Mouse (Mus musculus): ENCODE results near the gene Map3k3.
"Not testable (repeated sequence)": the region's sequence is repeated elsewhere in the genome, so short reads cannot be mapped to it uniquely, and the experiment has no call there.

The Map3k3 gene

GRCm38 (mm10) chr11:106076321-106076720, 8.1 kb upstream of the Map3k3 start:
- in situ Hi-C loops (cut with MboI, MseI) = no loop called here

DNA sequence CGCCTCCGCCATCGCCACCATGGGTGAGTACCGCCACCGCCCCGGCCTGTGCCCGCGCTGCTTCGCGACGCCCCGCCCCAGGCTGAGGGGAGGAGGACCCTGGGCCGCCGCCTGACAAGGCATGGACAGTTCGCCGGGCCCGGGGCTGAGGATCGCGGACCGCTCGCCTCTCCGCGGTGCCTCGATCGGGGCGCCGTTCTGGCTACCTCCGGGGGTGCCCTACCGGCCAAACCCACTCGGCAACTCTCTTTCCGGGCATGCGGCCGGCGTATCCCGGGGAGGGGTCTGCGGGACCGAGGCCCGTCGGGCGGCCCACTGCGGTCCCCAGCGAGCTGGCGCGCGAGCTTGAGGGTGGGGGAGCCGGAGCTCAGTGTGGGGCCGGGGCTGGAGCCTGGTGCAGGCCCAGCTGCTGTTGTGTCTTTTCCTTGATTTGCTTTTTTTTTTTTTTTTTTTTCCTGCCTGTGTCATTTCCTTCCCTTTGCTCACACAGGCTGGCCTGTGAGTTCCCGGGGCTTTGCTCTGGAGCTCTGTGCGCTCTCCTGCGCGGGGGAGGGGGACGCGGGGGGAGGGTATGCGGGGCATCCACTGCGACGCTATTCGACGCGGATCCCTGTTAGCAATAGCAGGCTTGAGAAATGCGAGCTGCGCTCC, 623 bp downstream of the Map3k3 start:
- in situ Hi-C loops (cut with MboI, MseI) = no loop called here

- in situ Hi-C loops (cut with MboI, MseI) = no loop called here
These were observed 13.8 kb downstream of the Map3k3 start for GRCm38 (mm10) chr11:106098223-106098622.

- in situ Hi-C loops (cut with MboI, MseI) = loop anchor here in 1 of 2 experiments (10.0 kb wide), 1 partner anchor 1422 kb away; no protein-coding TSS in a partner anchor
These were observed 18.5 kb downstream of the Map3k3 start for GRCm38 (mm10) chr11:106102866-106103265.

DNA sequence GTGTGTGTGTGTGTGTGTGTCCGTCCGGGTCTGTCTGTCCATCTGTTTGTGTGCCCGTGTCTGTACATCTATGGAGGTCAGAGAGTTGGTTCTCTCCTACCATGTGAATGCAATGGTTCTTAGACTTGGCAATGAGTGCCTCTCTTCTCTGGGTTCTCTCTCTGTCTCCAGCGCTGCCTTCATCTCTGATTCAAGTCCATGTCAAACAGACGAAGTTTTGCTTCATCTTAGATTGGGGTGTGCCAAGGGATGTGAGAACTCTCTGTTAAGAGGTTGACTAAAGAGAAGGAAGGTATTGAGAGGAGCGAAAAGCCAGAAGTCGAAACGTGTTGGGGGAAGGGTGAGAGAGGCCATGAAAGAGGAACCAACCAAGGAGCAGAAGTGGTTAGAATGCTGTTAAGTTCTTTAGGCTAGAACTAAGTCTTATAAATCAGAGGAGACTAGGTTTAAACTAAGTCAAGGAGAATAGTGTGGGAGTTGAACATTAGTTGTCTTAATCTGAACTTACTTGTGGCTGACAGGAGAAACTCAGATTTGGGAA, 21.7 kb downstream of the Map3k3 start:
- in situ Hi-C loops (cut with MboI, MseI) = loop anchor here in 1 of 2 experiments (10.0 kb wide), 1 partner anchor 1419 kb away; no protein-coding TSS in a partner anchor

DNA sequence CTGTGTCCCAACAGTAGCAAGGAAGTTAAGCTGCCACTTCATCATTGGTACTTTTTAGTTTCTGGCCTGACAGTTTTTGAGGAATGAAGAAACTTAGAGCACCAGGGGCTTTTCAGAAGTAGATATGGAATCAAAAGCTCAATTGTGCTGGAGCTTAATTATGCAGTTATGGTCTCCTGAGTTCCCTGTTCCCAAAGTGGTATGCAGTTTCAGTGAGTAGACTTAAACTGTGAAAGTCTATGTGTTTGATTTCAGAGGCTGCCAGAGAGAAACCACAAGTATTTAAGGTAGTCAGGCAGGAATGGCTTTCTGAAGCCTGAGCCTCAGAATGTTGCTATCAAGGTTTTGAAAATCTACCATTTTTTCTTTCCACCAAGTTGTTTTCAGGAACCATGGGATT, 27.3 kb downstream of the Map3k3 start:
- in situ Hi-C loops (cut with MboI, MseI) = loop anchor here in 1 of 2 experiments (10.0 kb wide), 1 partner anchor 1377 kb away; no protein-coding TSS in a partner anchor

GRCm38 (mm10) chr11:106122221-106122620, 37.8 kb downstream of the Map3k3 start:
- in situ Hi-C loops (cut with MboI, MseI) = no loop called here

DNA sequence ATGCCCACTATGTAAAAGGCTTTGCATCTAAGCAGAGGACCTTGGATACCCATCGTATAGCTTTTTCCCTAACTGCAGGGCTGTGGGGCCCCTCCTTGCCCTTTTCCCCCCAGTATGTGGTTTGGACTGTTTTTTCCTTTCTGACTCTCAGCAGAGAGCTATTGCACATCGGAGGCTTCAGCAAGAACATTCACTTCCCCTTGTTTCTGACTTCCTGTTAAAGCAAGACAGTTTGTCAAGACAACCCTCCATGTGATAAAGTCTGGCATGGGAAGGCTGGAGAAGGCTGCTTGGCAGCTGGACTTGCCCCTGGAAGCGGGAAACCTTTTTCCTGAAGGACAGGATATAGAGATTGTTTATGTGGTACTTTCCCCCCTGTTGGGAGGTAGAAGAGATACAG, 38.3 kb downstream of the Map3k3 start:
- in situ Hi-C loops (cut with MboI, MseI) = no loop called here

GRCm38 (mm10) chr11:106124784-106125183, 40.4 kb downstream of the Map3k3 start:
- in situ Hi-C loops (cut with MboI, MseI) = no loop called here

GRCm38 (mm10) chr11:106125827-106126226, 41.4 kb downstream of the Map3k3 start:
- in situ Hi-C loops (cut with MboI, MseI) = no loop called here

DNA sequence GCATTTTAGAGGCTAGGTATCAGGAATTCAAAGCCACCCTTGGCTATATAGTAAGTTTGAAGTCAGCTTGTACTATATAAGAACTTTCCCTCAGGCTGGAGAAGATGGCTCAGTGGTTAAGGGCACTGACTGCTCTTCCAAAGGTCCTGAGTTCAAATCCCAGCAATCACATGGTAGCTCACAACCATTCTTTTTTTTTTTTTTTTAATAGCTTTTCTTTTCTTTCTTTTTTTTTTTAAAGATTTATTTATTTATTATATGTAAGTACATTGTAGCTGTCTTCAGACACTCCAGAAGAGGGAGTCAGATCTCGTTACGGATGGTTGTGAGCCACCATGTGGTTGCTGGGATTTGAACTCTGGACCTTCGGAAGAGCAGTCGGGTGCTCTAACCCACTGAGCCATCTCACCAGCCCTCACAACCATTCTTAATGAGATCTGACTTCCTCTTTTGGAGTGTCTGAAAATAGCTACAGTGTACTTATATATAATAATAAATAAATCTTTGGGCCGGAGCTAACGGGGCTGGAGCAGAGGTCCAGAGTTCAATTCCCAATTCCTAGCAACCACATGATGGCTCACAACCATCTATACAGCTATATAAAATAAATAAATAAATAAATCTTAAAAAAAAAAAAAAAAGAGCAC, 42.4 kb downstream of the Map3k3 start:
- in situ Hi-C loops (cut with MboI, MseI) = not testable (repeated sequence)

- in situ Hi-C loops (cut with MboI, MseI) = no loop called here
These were observed 45.1 kb downstream of the Map3k3 start for GRCm38 (mm10) chr11:106129477-106129876.

- in situ Hi-C loops (cut with MboI, MseI) = no loop called here
These were observed 48.1 kb downstream of the Map3k3 start for GRCm38 (mm10) chr11:106132516-106132915.

DNA sequence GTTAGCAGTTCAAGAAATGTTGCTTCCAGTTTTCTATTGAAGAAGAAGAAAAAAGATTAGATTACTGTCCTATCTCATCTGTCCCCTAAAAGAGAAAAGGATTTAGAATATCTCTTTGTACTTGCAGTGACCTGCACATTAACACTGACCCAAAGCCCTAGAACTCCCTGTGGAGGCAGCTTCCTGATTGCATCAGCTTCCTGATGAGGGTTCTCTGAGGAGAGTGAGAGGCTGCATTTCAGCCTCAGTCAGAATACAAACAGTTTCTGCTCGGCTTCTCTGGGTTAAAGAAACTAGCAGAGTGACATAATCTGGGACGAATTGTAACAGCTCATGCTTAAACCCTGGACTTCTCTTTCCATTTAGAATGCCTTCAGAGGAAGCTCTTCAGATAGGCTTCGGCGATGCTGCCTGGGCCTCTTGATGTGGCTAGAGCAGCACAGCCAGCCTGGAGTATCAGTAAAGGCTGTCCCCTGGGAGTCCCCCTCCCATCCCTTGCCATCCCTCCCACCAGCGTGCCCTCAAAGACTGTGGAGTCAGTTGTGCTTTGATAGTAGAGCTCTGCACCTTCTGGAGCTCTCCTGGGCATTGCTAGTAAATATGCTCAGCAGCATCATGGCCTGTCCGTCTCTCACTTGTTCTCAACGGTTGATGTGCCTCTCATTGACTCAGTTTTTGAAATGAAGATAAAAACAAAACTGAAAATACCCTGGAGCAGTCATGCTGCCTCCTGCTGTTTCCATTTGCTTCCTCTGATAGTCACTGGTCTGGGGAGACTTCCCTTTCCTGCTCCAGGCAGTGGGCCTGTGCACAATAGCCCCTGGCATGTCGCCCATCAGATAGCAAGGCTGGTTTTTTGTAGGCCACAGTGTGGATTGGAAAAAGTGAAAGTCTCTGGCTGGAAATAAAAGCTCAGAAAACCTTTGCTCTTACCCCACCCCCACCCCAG, 50.4 kb downstream of the Map3k3 start:
- in situ Hi-C loops (cut with MboI, MseI) = no loop called here

GRCm38 (mm10) chr11:106151219-106151618, 66.8 kb downstream of the Map3k3 start:
- in situ Hi-C loops (cut with MboI, MseI) = loop anchor here in 1 of 2 experiments (5.0 kb wide), 2 partner anchors 41 to 99 kb away; no protein-coding TSS in a partner anchor

DNA sequence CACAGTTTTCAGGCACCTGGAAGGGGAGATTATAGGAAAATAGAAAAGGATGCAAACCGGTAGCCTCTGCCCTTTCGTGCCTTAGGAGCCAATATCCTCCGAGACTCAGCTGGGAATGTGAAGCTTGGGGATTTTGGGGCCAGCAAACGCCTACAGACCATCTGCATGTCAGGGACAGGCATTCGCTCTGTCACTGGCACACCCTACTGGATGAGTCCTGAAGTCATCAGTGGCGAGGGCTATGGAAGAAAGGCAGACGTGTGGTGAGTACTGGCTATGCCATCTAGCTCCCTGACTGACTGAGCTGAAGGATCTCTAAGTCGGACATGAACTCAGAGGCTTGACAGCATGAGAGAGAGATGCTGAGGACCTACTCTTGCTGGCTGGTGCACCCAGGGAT, 67.7 kb downstream of the Map3k3 start:
- in situ Hi-C loops (cut with MboI, MseI) = loop anchor here in 1 of 2 experiments (5.0 kb wide), 2 partner anchors 40 to 100 kb away; no protein-coding TSS in a partner anchor

GRCm38 (mm10) chr11:106154091-106154490, 69.7 kb downstream of the Map3k3 start:
- in situ Hi-C loops (cut with MboI, MseI) = loop anchor here in 1 of 2 experiments (5.0 kb wide), 2 partner anchors 38 to 102 kb away; no protein-coding TSS in a partner anchor

DNA sequence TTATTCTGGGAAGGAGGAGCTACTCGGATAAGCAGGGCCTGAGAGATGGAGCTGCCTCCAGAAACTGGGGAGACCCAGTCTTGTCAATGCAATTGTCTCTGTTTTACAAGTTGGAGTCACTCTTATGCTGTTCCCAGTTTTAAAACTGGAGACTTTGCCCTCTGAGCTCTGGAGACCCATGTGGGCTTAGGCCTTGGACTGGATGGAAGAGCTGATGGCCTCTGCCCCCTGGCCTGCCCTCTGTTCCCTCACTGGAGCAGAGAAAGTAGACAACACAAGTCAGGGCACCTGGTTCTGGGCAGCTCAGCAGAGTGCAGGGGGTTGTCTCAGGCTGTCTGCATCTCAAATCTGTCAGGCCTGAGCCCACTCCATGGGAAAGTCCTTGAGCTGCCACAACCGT, 70.4 kb downstream of the Map3k3 start:
- in situ Hi-C loops (cut with MboI, MseI) = loop anchor here in 1 of 2 experiments (5.0 kb wide), 2 partner anchors 38 to 102 kb away; no protein-coding TSS in a partner anchor

DNA sequence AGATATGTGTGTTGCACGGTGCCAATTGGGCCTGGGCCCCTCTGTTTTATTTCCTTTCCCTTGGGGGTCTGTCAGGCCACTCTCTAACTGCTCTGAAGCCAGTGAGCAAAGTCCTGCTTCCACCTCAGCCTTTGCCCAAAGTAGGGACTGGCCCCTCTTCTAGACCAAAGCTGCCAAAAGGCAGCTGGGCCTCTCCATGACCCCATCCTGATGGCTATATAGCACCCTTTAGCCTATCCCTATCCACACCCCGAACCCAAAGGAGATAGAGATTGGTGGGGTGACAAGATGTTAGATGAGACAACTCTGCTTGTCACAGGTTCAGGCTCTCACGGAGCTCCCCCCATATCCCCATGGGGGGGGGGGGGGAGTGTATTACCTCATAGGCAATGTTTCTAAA, 71.3 kb downstream of the Map3k3 start:
- in situ Hi-C loops (cut with MboI, MseI) = no loop called here

DNA sequence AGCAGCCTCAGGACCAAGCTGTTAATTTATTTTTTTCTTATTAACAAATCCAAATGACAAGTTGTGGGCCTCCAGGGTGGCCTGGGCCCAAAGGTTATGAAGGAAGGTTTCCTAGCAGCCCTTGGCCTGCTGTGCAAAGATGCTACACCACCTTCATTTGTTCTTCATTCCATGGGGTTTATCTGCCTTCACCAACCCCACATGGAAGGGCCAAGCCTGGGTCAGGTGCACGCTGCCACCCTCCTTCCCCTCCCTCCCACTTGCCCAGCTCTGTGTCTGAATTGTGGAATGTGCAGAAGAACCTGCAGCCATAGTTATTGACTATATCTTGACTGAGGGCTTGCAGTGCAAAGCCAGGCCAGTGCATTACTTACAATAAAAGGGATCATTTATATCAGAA, 71.8 kb downstream of the Map3k3 start:
- in situ Hi-C loops (cut with MboI, MseI) = no loop called here

DNA sequence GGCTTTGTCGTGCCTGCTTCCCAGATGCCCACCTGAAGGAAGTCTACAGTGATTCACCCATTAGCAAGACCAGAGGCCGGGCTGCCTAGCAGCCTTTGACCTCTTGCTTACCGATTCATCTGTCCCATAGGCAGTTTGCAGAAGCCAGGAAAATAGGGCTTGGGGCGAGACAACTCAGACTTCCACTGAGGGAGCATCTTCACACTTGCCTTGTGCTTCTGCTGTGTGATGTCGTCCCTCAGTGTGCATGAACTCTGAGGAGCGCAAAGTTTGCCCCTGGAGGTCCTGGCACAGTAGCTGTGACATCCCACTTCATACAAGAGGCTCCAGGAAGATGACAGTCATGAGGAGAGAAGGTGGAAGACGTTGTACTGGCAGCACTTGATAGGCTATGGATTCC, 72.7 kb downstream of the Map3k3 start:
- in situ Hi-C loops (cut with MboI, MseI) = no loop called here
